Mouse (Mus musculus) bone marrow, adult 2 months (tissue): Measurements from ENCODE around the gene Il17rb. TPM values are rescaled to one million over a fixed set of nuclear protein-coding genes. Genes with fewer than 3 reads are reported as not detected.

Experiments
- H3K27ac ChIP-seq: fragments of 200-500 bp; 2 replicates; pipeline ENCODE4 v1.5.1; 2012; ENCODE audit warnings: low read depth, mild to moderate bottlenecking, control low read depth, inconsistent platforms, low read length; ENCODE audit not compliant: control insufficient read depth, poor library complexity, insufficient read depth
- H3K4me1 ChIP-seq: fragments of 200-500 bp; 2 replicates; pipeline ENCODE4 v1.6.1; 2011; ENCODE audit warnings: low read length; ENCODE audit not compliant: control insufficient read depth, insufficient read depth
- H3K4me3 ChIP-seq: fragments of 200-500 bp; replicated peaks from 2 replicates; pipeline ENCODE3; 2011; ENCODE audit warnings: mild to moderate bottlenecking, low read depth, low read length, control low read depth; ENCODE audit not compliant: control insufficient read depth
- CTCF ChIP-seq: fragments of 200-500 bp; IDR thresholded peaks from 2 replicates; pipeline ENCODE4 v1.5.1; 2011; ENCODE audit warnings: low read length, control low read depth; ENCODE audit not compliant: control insufficient read depth, insufficient read depth
- POLR2A ChIP-seq: fragments of 200-500 bp; IDR thresholded peaks from 2 replicates; pipeline ENCODE4 v1.6.1; 2011; ENCODE audit warnings: low read depth, mild to moderate bottlenecking, control low read depth, low read length, borderline replicate concordance; ENCODE audit not compliant: control insufficient read depth
- WGBS: fragments of 180-500 bp; shearing (Covaris S2); methylation state at CpG from one replicate; pipeline ENCODE4 v1.1.7; 2018; 5-methylcytosine and 5-hydroxymethylcytosine counted together
- polyA plus RNA-seq: library from polyadenylated mRNA; stranded (reverse); fragments of >200 nt; gene quantifications from 2 replicates; pipeline ENCODE4 v1.2.4, GENCODE M21; 2011; ENCODE audit warnings: low replicate concordance; ENCODE audit not compliant: missing spikeins, insufficient read depth, insufficient read length

Gene Il17rb
- polyA plus RNA-seq, 1 experiment, result 7.8 TPM

DNA sequence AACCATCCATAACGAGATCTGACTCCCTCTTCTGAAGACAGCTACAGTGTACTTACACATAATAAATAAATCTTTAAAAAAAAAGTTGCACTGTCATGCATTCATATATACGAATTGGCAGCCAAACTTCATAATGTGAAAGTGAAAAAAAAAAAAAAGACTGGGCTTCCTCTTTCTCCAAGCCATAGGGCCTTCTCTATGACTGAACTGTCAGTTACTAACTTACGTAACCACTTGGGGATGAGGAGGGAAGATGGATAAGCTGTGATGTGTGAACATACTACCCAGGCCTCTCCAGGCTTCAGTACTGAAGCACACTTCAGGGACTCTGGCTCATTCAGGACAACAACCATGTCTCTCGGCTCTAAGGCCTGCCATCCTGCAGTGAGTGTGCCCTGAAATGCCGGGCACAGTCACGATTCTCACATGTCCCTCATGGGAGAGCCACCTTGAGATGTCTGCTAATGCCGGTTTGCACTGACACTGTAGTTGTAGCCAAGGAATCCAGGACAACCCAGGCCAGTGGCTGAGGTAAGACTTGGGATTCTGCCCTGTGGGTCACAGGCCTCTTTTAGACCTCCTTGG, 34.8 kb upstream of the Il17rb start:
- Histone ChIP-seq H3K4me3 (no peak overlapping the region), H3K4me1 (peaks cover 3% of the 10 kb centered on the region), H3K27ac (no peak overlapping the region)
- TF ChIP-seq CTCF (no peak), POLR2A (no peak)
- 40% methylated on average over 7 of the region's 7 CpGs for WGBS

DNA sequence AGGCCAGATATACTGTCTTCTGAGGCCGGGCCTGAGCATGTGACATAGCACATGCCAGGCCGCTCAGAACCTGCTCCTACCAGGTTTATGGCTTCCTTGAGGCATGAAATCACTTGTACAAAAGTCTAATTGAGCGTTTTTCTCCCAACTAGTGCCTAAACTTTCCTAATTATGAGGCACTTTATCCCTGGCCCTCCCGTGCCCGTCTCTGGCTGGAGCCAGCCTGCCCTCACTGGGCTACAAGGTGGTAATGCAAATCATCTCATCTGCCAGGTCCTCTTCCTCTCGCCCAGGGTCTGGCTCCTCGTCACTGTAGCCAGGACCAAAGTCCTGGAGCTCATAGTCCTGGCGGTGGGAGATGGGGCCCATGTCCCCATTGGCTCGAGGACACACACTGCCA, 33.1 kb upstream of the Il17rb start:
- WGBS, result 76% methylated on average over 9 of the region's 9 CpGs
- Histone ChIP-seq H3K4me3 (no peak overlapping the region), H3K4me1 (peaks cover 3% of the 10 kb centered on the region), H3K27ac (no peak overlapping the region)
- no peak for TF ChIP-seq POLR2A
- TF ChIP-seq CTCF, result no peak

DNA sequence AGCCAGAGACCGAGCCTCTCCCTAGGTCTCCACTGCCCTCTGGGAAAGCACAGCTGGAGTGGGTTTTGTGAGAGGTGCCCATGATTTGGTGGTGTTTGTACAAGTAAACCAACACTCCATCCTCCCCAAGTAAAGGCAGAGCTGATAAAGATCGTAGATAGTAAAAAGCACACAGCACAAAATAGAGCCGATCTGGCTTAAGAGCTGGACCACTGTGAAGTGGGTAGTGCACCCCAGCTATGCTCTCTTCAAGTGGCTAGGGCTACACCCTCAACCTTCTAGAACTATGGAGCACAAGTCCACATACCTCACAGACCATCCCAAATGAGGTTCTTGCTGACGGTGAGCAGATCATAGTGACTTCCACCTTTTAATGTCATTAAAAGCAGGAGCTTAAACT, 30.7 kb upstream of the Il17rb start:
- H3K4me3 ChIP-seq, result no peak overlapping the region
- 45% methylated on average over 4 of the region's 4 CpGs for WGBS
- TF ChIP-seq POLR2A (no peak), CTCF (no peak)
- no peak overlapping the region for H3K27ac ChIP-seq
- H3K4me1 ChIP-seq, result peaks cover 3% of the 10 kb centered on the region

DNA sequence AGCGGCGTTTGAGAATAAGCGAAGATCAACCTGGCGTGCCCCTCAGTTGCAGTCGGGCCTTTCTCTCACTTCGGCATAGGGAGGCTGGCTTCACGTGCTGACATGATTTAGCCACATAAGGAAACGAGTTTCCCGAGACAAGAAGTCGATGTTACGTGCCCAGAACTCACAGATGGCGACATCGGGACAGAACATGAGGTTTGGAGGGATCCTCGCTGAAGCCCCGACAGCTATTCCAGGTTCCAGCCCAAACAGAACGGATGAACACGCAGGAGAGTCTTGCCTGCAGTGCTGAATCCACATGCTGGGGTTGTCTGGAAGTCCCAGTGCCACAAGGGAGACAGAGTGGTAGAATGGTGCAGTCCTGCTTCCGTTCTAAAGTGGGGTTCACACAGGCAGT, 29.7 kb upstream of the Il17rb start:
- no peak overlapping the region for H3K4me3 ChIP-seq
- 84% methylated on average over 18 of the region's 18 CpGs for WGBS
- no peak overlapping the region for H3K27ac ChIP-seq
- peaks cover under 1% of the 10 kb centered on the region for H3K4me1 ChIP-seq
- TF ChIP-seq CTCF, result no peak
- no peak for TF ChIP-seq POLR2A

DNA sequence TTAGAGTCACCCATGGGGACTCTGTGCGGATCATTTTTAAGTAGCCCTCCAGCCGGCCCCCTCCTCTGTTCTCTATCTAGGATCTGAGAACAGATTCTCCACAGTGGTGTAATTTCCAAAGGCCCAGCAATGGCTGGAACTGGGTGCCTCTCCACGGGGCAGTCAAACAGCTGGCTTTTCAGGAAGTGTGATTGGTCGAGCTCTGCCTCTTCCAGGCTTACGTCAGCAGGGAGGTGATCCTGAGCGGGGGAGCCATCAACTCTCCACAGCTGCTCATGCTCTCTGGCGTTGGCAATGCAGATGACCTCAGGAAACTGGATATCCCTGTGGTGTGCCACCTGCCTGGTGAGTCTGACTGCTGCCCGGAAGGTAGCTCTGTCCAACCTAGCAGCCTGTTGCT, 24.7 kb upstream of the Il17rb start:
- no peak overlapping the region for H3K27ac ChIP-seq
- 53% methylated on average over 8 of the region's 8 CpGs for WGBS
- TF ChIP-seq POLR2A, result no peak
- TF ChIP-seq CTCF, result no peak
- no peaks in the 10 kb centered on the region for H3K4me1 ChIP-seq
- H3K4me3 ChIP-seq, result no peak overlapping the region

DNA sequence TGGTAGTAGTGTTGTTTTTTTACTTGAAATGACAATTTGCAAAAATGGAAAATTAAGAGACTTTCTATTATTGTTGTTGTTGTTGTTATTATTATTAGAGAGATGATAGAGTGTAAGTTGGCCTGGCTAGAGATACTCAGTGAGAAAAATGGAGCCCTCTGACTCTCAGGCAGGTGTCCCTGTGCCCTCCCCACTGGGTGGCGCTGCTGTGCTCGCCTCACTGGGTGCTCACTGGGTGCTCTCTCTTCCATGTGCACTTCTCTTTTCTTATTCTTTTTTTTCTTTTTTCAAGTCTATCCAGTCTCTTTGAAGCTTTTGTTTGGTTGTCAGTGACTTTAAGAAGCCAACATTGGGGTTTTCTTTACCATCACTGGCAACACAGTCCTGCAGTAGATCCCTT, 18.7 kb upstream of the Il17rb start:
- H3K27ac ChIP-seq, result no peak overlapping the region
- H3K4me1 ChIP-seq, result no peaks in the 10 kb centered on the region
- H3K4me3 ChIP-seq, result no peak overlapping the region
- WGBS, result 45% methylated on average over 2 of the region's 2 CpGs
- TF ChIP-seq POLR2A (no peak), CTCF (peak; percentile 72)

- 3% methylated on average over 7 of the region's 7 CpGs for WGBS
- Histone ChIP-seq H3K4me1 (peaks cover 3% of the 10 kb centered on the region; the same call in 1 of the 2 replicates), H3K4me3 (peak overlapping the region; percentile 20), H3K27ac (no peak overlapping the region)
- TF ChIP-seq POLR2A, result no peak
- no peak for TF ChIP-seq CTCF
These were observed 15.7 kb upstream of the Il17rb start for GRCm38 (mm10) chr14:30024387-30024786.

DNA sequence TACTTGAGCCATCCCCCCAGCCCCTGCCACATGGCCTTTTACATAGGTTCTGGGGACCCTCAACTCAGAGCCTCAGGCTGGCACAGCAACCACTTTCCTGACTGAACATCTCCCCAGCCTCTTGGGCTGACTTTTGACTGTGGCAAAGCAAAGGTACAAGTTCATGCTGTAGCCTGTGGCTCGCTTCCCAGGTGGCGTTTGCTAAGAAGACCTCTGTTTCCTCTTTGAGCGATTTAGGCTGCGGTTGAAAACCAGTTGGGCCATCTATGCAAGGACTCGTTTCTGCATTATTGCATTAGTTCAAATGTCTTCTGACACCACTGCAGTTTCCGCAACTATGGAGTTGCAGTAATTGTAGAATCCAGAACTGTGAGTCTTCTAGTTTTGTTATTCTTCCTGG, 13.8 kb upstream of the Il17rb start:
- peak overlapping the region; percentile 83 for H3K27ac ChIP-seq
- 12% methylated on average over 6 of the region's 6 CpGs for WGBS
- no peak for TF ChIP-seq POLR2A
- TF ChIP-seq CTCF, result no peak

DNA sequence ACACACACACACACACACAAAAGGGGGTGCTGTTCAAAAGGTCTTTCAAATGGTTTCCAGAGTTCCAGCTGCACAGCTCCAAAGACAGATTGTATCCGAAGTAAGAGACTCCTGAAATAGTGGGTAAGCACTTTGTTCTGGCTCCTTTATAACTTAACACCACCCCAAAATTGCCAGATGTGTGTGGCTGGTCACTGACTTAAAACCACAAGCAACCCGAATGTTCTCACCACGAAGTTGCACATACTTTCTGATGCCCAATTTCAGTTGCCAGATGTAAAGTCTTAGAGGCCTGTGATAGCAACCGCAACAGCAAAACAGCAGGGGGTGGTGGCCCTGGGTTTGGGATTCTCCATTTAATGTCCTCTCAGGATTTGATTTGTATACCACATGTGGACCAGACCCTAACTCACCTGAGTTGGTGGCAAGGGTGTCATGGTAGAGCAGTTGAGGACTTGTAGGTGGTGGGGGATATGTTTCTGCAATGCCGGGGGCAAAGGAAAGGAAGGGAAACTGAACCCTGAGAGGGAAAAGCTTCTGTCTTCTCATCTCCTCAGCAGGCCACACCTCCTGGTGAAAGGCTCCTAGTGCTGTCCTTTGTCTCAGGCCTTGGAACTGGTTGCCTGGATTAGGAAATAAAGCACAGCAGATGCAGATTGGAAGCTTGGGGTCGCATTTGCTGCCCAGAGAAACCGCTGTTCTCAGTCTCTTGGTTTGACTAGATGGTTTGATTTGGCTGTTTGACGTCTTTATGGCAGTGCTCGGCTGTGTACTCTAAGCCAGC, 11.3 kb upstream of the Il17rb start:
- Histone ChIP-seq H3K27ac (peak overlapping the region; percentile 9), H3K4me1 (peaks cover 3% of the 10 kb centered on the region; the same call in 1 of the 2 replicates), H3K4me3 (no peak overlapping the region)
- 27% methylated on average over 9 of the region's 9 CpGs for WGBS
- no peak for TF ChIP-seq POLR2A
- TF ChIP-seq CTCF, result no peak

More for the DNA sequence above, 13.8 kb upstream of the Il17rb start:
- peaks cover 3% of the 10 kb centered on the region; the same call in 1 of the 2 replicates for H3K4me1 ChIP-seq
- H3K4me3 ChIP-seq, result no peak overlapping the region
